Mouse (Mus musculus): Measurements from ENCODE around the gene Ndst2.

GRCm38 (mm10) chr14:20693589-20694101, 40.7 kb downstream of the Ndst2 start:
- TF ChIP-seq POLR2A (IDR thresholded peaks at IDR 0.05; ENCODE audit: insufficient read depth, low read depth, low read length), result no peak
- no peak for TF ChIP-seq CTCF (IDR thresholded peaks at IDR 0.05; ENCODE audit: insufficient read depth, low read depth, low read length)
